Mouse (Mus musculus) CH12.LX (cell line): ENCODE data around the gene Hyal5. TPM values are rescaled to one million over a fixed set of nuclear protein-coding genes. Genes with fewer than 3 reads are reported as not detected.

Source experiments
- DNase-seq: peaks from one replicate; pipeline ENCODE4 v3.0.0-alpha.2; 2013; ENCODE audit errors: extremely low read depth
- H3K27ac ChIP-seq: 2 replicates; pipeline ENCODE4 v1.5.1; 2012; ENCODE audit warnings: low read depth, mild to moderate bottlenecking, control low read depth, moderate library complexity; ENCODE audit not compliant: insufficient read depth
- H3K27me3 ChIP-seq: replicated peaks from 2 replicates; pipeline ENCODE3; 2012; ENCODE audit warnings: inconsistent platforms
- H3K36me3 ChIP-seq, 2 experiments: replicated peaks in 1 of 2; 2 replicates each; pipeline versions ENCODE3 to v1.6.1; 2012; ENCODE audit warnings: inconsistent platforms in 1 of 2, low read length in 1 of 2, mild to moderate bottlenecking in 1 of 2, mixed read lengths in 1 of 2, moderate library complexity in 1 of 2; ENCODE audit not compliant: control insufficient read depth in 1 of 2, insufficient read depth in 1 of 2
- H3K4me1 ChIP-seq, 2 experiments: 2 replicates each; pipeline ENCODE4 v1.6.1; 2012; ENCODE audit warnings: inconsistent platforms in 1 of 2, moderate library complexity in 1 of 2; ENCODE audit not compliant: insufficient read depth in 2 of 2, control insufficient read depth in 1 of 2
- H3K4me2 ChIP-seq: 2 replicates; pipeline ENCODE4 v1.6.1; 2012; ENCODE audit warnings: low read depth, mild to moderate bottlenecking, control low read depth; ENCODE audit not compliant: poor library complexity, insufficient read depth, severe bottlenecking
- H3K4me3 ChIP-seq, 3 experiments: fragments of 150-350 bp in 1 of 3; sonication (generic) in 1 of 3; replicated peaks in 1 of 3; 2 replicates each; pipeline versions ENCODE3 to v1.5.1; 2011 to 2012; ENCODE audit warnings: low read depth in 2 of 3, low read length in 2 of 3, mild to moderate bottlenecking in 2 of 3, moderate library complexity in 2 of 3, control low read depth in 1 of 3, improper control_type of control experiment in 1 of 3, inconsistent platforms in 1 of 3, mixed read lengths in 1 of 3; ENCODE audit not compliant: poor library complexity in 1 of 3
- H3K79me2 ChIP-seq: replicated peaks from 2 replicates; pipeline ENCODE4 v1.6.1; 2012; ENCODE audit warnings: mild to moderate bottlenecking, moderate library complexity; ENCODE audit not compliant: control insufficient read depth, poor library complexity, insufficient read depth, severe bottlenecking; ENCODE audit errors: extremely low read depth
- H3K9ac ChIP-seq: 2 replicates; pipeline ENCODE4 v1.6.1; 2012; ENCODE audit warnings: low read depth, mild to moderate bottlenecking, control low read depth, moderate library complexity; ENCODE audit not compliant: insufficient read depth
- H3K9me3 ChIP-seq: replicated peaks from 2 replicates; pipeline ENCODE3; 2012; ENCODE audit warnings: low read length, inconsistent platforms, mixed read lengths
- BHLHE40 ChIP-seq: IDR thresholded peaks from 2 replicates; pipeline ENCODE4 v1.6.1; 2011; ENCODE audit warnings: mild to moderate bottlenecking, low read depth, low read length, improper control_type of control experiment
- CHD1 ChIP-seq: IDR thresholded peaks from 2 replicates; pipeline ENCODE4 v1.6.1; 2012; ENCODE audit warnings: low read depth, low read length, improper control_type of control experiment, inconsistent platforms
- CHD2 ChIP-seq: IDR thresholded peaks from 2 replicates; pipeline ENCODE4 v1.6.1; 2011; ENCODE audit warnings: low read length, improper control_type of control experiment
- CTCF ChIP-seq, 2 experiments: IDR thresholded peaks in 1 of 2; conservative IDR thresholded peaks in 1 of 2; 2 replicates each; pipeline ENCODE4 v1.5.1; 2011 to 2012; ENCODE audit warnings: low read depth in 2 of 2, low read length in 2 of 2, improper control_type of control experiment in 1 of 2, inconsistent platforms in 1 of 2, mild to moderate bottlenecking in 1 of 2, moderate library complexity in 1 of 2
- E2F4 ChIP-seq: IDR thresholded peaks from 2 replicates; pipeline ENCODE4 v1.6.1; 2011; ENCODE audit warnings: low read depth, low read length, improper control_type of control experiment; ENCODE audit not compliant: insufficient replicate concordance
- ELF1 ChIP-seq: IDR thresholded peaks from 2 replicates; pipeline ENCODE4 v1.6.1; 2014; ENCODE audit warnings: low read depth, mild to moderate bottlenecking, inconsistent platforms, low read length, improper control_type of control experiment
- ETS1 ChIP-seq: conservative IDR thresholded peaks from 2 replicates; pipeline ENCODE4 v1.6.1; 2012; ENCODE audit warnings: low read depth, mild to moderate bottlenecking, inconsistent platforms, low read length, improper control_type of control experiment, moderate library complexity
- HCFC1 ChIP-seq: IDR thresholded peaks from 2 replicates; pipeline ENCODE4 v1.6.1; 2012; ENCODE audit warnings: low read depth, mild to moderate bottlenecking, inconsistent platforms, low read length, improper control_type of control experiment
- IRF4 ChIP-seq: IDR thresholded peaks from 2 replicates; pipeline ENCODE4 v1.6.1; 2014; ENCODE audit warnings: low read depth, mild to moderate bottlenecking, inconsistent platforms, low read length, improper control_type of control experiment
- JUND ChIP-seq: conservative IDR thresholded peaks from 2 replicates; pipeline ENCODE4 v1.6.1; 2011; ENCODE audit warnings: low read depth, low read length, improper control_type of control experiment
- MAFK ChIP-seq: IDR thresholded peaks from 2 replicates; pipeline ENCODE4 v1.6.1; 2011; ENCODE audit warnings: low read length, improper control_type of control experiment; ENCODE audit not compliant: insufficient replicate concordance
- MAX ChIP-seq: IDR thresholded peaks from 2 replicates; pipeline ENCODE4 v1.6.1; 2011; ENCODE audit warnings: low read length, improper control_type of control experiment
- MXI1 ChIP-seq: IDR thresholded peaks from 2 replicates; pipeline ENCODE4 v1.6.1; 2011; ENCODE audit warnings: mild to moderate bottlenecking, low read depth, low read length, improper control_type of control experiment
- POLR2AphosphoS2 ChIP-seq: IDR thresholded peaks from 2 replicates; pipeline ENCODE4 v1.6.1; 2011; ENCODE audit warnings: low read depth, low read length, improper control_type of control experiment
- RCOR1 ChIP-seq: conservative IDR thresholded peaks from 2 replicates; pipeline ENCODE4 v1.6.1; 2012; ENCODE audit warnings: low read depth, mild to moderate bottlenecking, inconsistent platforms, low read length, improper control_type of control experiment
- SIN3A ChIP-seq: IDR thresholded peaks from 2 replicates; pipeline ENCODE4 v1.6.1; 2012; ENCODE audit warnings: low read length, improper control_type of control experiment, inconsistent platforms
- SMC3 ChIP-seq: IDR thresholded peaks from 2 replicates; pipeline ENCODE4 v1.6.1; 2011; ENCODE audit warnings: low read depth, low read length, improper control_type of control experiment
- TBP ChIP-seq: conservative IDR thresholded peaks from 2 replicates; pipeline ENCODE4 v1.6.1; 2011; ENCODE audit warnings: low read depth, low read length, improper control_type of control experiment
- UBTF ChIP-seq: IDR thresholded peaks from 2 replicates; pipeline ENCODE4 v1.6.1; 2012; ENCODE audit warnings: low read depth, mild to moderate bottlenecking, inconsistent platforms, low read length, improper control_type of control experiment, moderate library complexity
- USF1 ChIP-seq: IDR thresholded peaks from 2 replicates; pipeline ENCODE4 v1.6.1; 2014; ENCODE audit warnings: low read depth, mild to moderate bottlenecking, inconsistent platforms, low read length, improper control_type of control experiment
- ZC3H11A ChIP-seq: IDR thresholded peaks from 2 replicates; pipeline ENCODE4 v1.6.1; 2012; ENCODE audit warnings: low read depth, mild to moderate bottlenecking, inconsistent platforms, low read length, improper control_type of control experiment
- ZKSCAN1 ChIP-seq: IDR thresholded peaks from 2 replicates; pipeline ENCODE4 v1.6.1; 2012; ENCODE audit warnings: low read depth, inconsistent platforms, low read length, improper control_type of control experiment, borderline replicate concordance
- dilution Hi-C: fragments of 300-500 bp; cut with MboI; formaldehyde crosslinking; loops from 2 replicates; pipeline ENCODE4 v1.14.3; 2020; ENCODE audit warnings: low sequenced_read_pairs; ENCODE audit not compliant: extremely low pct_unique_long_range_greater_than_20kb, extremely low pct_ligation_motif_present
- in situ Hi-C: fragments of 300-500 bp; cut with MboI; formaldehyde crosslinking; loops from 3 replicates; pipeline ENCODE4 v1.14.3; 2019; ENCODE audit warnings: low sequenced_read_pairs, low pct_ligation_motif_present, low pct_unique_long_range_greater_than_20kb, mixed read lengths
- polyA plus RNA-seq: library from polyadenylated mRNA; unstranded; fragments of >175 nt; gene quantifications from 2 replicates; pipeline ENCODE4 v1.2.1, GENCODE M21; 2012; ENCODE audit warnings: low read depth; ENCODE audit not compliant: insufficient read length
- total RNA-seq, 2 experiments: library from RNA; depleted of rRNA; stranded (reverse); fragments of 300-350 nt in 1 of 2; fragments of >200 nt in 1 of 2; gene quantifications; 2 replicates each; pipeline ENCODE4 v1.2.3; 2012 to 2014

The Hyal5 gene
- total and polyA plus RNA-seq, 3 experiments: not detected

DNA sequence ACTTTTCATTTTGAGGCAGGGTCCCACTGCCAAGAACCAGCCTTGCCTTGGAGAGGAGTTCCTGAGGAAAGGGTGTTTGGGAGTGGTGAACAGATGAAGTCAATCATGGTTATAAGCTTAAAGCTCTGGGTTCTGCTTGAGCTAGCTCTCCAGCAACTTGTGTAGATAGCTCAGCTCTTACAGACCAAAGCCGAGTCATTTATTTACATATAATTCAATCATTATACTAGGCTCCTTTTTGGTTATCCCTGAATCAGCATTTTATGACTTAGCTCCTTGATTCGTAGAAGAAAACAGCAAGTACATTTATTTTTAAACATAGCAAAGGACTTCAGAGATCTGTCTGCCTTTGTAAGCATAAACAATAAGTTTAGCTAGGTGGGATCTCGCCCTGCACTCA lies 47.3 kb downstream of the Hyal5 start:
- Histone ChIP-seq H3K9ac (no peak overlapping the region), H3K4me1 (peaks cover 3 to 10% of the 10 kb centered on the region in 2 experiments; a peak in 2 of 4 replicates), H3K27ac (no peak overlapping the region), H3K36me3 (no peaks in the 10 kb centered on the region)
- in situ Hi-C loops (no loop called here), dilution Hi-C loops (no loop called here)
- TF ChIP-seq USF1 (no peak), ZKSCAN1 (no peak), JUND (no peak), MAFK (peak; percentile 53; the same call in 1 of the 2 replicates), ZC3H11A (no peak), HCFC1 (no peak)
- TF ChIP-seq, all 38 proteins: peak for 1
- H3K27me3 ChIP-seq: no peaks in the 10 kb centered on the region
- H3K4me2 ChIP-seq: no peak overlapping the region
- no peaks in the 10 kb centered on the region for H3K9me3 ChIP-seq
- H3K79me2 ChIP-seq: no peaks in the 10 kb centered on the region
- no peak overlapping the region for H3K4me3 ChIP-seq
- no peak for DNase-seq

DNA sequence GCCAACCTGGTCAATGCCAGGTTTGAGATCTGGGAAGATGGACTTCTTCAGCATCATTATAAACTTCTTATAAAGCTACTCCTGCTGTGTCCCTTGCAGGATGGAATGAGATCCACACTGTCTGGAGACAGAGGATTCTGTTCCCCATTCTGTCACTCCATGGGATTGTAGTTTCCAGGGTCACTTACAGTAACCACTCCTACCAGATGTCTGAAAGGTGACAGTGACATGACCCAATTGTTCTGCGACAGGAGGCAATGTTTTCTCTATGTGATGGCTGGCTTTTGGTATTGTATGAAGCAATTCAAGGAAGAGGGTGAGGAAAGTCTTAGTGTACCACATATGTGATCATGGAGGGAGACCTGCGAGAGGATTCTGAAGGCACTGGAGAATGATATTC lies 50.0 kb downstream of the Hyal5 start:
- H3K4me1 ChIP-seq: peaks cover 3 to 10% of the 10 kb centered on the region in 2 experiments; a peak in 2 of 4 replicates
- in situ Hi-C loops: no loop called here
- DNase-seq: no peak
- no peaks in the 10 kb centered on the region for H3K27me3 ChIP-seq
- H3K27ac ChIP-seq: no peak overlapping the region
- TF ChIP-seq CHD2 (no peak), ELF1 (no peak), SIN3A (no peak), USF1 (no peak)
- dilution Hi-C loops: no loop called here
- no peak overlapping the region for H3K4me3 ChIP-seq
- no peak overlapping the region for H3K9ac ChIP-seq
- no peaks in the 10 kb centered on the region for H3K9me3 ChIP-seq
- no peaks in the 10 kb centered on the region for H3K79me2 ChIP-seq
- H3K4me2 ChIP-seq: no peak overlapping the region
- no peaks in the 10 kb centered on the region for H3K36me3 ChIP-seq

DNA sequence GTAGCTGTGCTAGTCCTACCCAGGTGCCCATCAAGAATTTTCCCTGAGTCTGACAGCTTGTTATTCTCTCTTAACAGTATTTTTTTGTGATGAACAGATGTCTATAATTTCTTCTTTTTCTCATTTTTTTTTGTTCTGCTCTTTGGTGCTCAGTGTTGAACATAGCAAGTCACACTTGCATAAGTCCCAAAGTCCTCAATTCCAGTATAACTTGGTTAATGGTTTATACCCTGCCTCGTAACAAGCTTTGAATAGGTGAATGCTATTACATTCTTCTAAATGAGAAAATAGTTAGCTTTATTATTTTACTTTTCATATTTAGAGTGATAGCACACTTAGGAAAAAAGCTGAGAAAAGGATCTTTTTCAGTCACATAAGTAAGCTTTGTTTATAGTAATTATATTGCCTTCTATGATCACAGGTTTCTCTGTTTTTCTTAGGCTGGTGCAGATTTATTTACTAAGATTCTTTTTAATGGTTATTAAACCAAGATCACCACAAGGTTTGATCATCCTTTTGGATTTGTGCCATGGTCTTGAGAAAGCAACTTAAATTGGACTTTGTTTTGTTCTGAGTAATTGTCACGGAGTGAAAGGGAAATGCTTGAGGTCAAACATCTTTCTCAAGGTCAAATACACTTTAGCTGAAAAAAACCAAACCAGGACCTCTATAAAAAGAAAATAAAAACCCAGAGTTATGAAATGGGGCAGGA lies 52.4 kb downstream of the Hyal5 start:
- peaks cover 0 to 3% of the 10 kb centered on the region in 2 experiments; a peak in 1 of 4 replicates for H3K4me1 ChIP-seq
- no peaks in the 10 kb centered on the region for H3K27me3 ChIP-seq
- no peak overlapping the region for H3K4me2 ChIP-seq
- dilution Hi-C loops (no loop called here), in situ Hi-C loops (no loop called here)
- no peaks in the 10 kb centered on the region for H3K9me3 ChIP-seq
- no peaks in the 10 kb centered on the region for H3K79me2 ChIP-seq
- no peak overlapping the region for H3K4me3 ChIP-seq
- no peak overlapping the region for H3K27ac ChIP-seq
- H3K9ac ChIP-seq: no peak overlapping the region
- TF ChIP-seq ZC3H11A: no peak
- TF ChIP-seq CHD2: no peak
- TF ChIP-seq SMC3: no peak
- TF ChIP-seq RCOR1: no peak
- no peak for TF ChIP-seq MAFK
- no peak for TF ChIP-seq SIN3A
- TF ChIP-seq MAX: no peak
- no peak for TF ChIP-seq MXI1
- TF ChIP-seq IRF4: no peak
- no peak for TF ChIP-seq POLR2AphosphoS2
- TF ChIP-seq CTCF (conservative IDR thresholded peaks at IDR 0.05 in 1 of 2, IDR thresholded peaks at IDR 0.05 in 1 of 2; ENCODE audit: low read depth in 2 of 2, low read length in 2 of 2): no peak
- no peak for TF ChIP-seq ETS1
- TF ChIP-seq BHLHE40: no peak
- no peak for TF ChIP-seq CHD1
- no peak for TF ChIP-seq ZKSCAN1
- no peak for TF ChIP-seq JUND
- no peak for TF ChIP-seq UBTF
- no peak for TF ChIP-seq E2F4
- TF ChIP-seq TBP: no peak
- H3K36me3 ChIP-seq: no peaks in the 10 kb centered on the region
- DNase-seq: no peak
